Mouse (Mus musculus) kidney, adult 2 months (tissue): ENCODE results near the gene Pafah1b1.

Source experiments
- CTCF ChIP-seq: fragments of 200-500 bp; conservative IDR thresholded peaks from 2 replicates; pipeline ENCODE4 v1.5.1; 2011; ENCODE audit warnings: low read depth, mild to moderate bottlenecking, control low read depth, low read length, moderate library complexity, mixed read lengths; ENCODE audit not compliant: insufficient read depth, insufficient read length
- POLR2A ChIP-seq: fragments of 200-500 bp; IDR thresholded peaks from one replicate; pipeline ENCODE4 v1.6.1; 2011; ENCODE audit warnings: low read depth, low read length, control low read depth

- TF ChIP-seq CTCF (no peak), POLR2A (no peak)
Measured at GRCm38 (mm10) chr11:74756631-74757030, 32.2 kb upstream of the Pafah1b1 start.
